Mouse (Mus musculus): Measurements from ENCODE around the gene Sgk1. TPM values are rescaled to one million over a fixed set of nuclear protein-coding genes. Genes with fewer than 3 reads are reported as not detected.

Gene Sgk1
- polyA plus RNA-seq (2012; rRNA removed) = 13.2 and 15.8 TPM in 2 replicates

DNA sequence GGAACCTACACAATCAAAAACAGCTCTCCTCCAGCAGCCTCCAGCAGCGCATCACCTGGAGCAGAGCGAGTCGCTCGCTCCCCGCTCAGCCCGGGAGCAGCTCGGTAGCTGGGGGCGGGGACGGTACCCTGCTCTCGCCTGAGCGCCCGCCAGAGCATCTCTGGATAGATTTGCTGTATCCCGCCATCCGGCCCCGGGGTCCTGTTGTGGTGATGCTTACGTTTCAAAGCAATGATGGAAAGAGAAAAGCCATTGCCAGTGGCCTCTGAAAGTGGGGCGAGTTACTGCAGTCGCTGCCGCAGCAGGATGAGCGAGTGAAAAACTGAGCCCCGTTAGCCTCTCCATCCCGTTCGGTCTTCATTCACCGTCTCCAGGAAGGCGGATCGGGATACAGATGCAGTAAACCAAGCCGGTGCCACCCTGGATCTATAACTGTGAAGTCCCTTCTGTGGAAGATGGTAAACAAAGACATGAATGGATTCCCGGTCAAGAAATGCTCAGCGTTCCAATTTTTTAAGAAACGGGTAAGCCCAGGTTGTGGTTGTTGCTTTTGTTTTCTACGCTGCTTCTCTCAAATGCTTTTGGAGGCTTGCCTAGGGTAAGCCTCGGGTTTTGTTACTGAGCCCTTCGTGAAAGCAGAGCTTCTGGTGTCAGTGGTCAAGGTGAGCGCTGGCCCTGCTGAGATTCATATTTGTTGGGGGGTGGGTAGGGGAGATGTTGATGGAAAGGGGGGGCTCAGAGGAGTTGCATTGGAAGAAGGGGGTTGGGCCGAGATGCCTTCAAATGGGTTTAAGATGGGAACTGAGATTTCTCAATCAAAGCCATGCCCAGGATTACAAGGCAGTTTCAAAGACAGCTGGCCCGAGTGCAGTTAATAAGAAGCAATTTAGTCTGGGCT lies at the start of gene Sgk1:
Gene Sgk1, plus strand, starts transcription at position 1 of the 898 bp plus-strand sequence.

Other genes starting within 250 kb of the Sgk1 start
- gene 4930444G20Rik, start 185.9 kb downstream of the Sgk1 start, polyA plus RNA-seq (2012; rRNA removed) = not detected in 2 replicates

Measured in stomach, adult 2 months (tissue).